Mouse (Mus musculus): ENCODE measurements around the gene Tet2. TPM values are rescaled to one million over a fixed set of nuclear protein-coding genes. Genes with fewer than 3 reads are reported as not detected.

The Tet2 gene
- polyA plus RNA-seq, 1 experiment from 2014 or later: 17.8 TPM

GRCm38 (mm10) chr3:133478987-133479386, 66.0 kb downstream of the Tet2 start:
- Histone ChIP-seq H3K27me3 (no peaks in the 10 kb centered on the region), H3K9me3 (no peaks in the 10 kb centered on the region), H3K4me1 (no peaks in the 10 kb centered on the region), H3K36me3 (peaks cover 36% of the 10 kb centered on the region), H3K4me3 (no peak overlapping the region), H3K9ac (no peak overlapping the region), H3K27ac (no peak overlapping the region), H3K4me2 (no peak overlapping the region)
- no peak for ATAC-seq (ENCODE audit: borderline replicate concordance, extremely low read depth, low FRiP score, low TSS enrichment)
- WGBS: 85% methylated on average over 3 of the region's 3 CpGs

- Histone ChIP-seq H3K27me3 (no peaks in the 10 kb centered on the region), H3K4me2 (no peak overlapping the region), H3K9me3 (no peaks in the 10 kb centered on the region), H3K4me3 (no peak overlapping the region), H3K9ac (no peak overlapping the region), H3K27ac (no peak overlapping the region), H3K36me3 (peaks cover 31% of the 10 kb centered on the region; the same call in 1 of the 2 replicates), H3K4me1 (no peaks in the 10 kb centered on the region)
- 46% methylated on average over 1 of the region's 1 CpGs for WGBS
- no peak for ATAC-seq (ENCODE audit: borderline replicate concordance, extremely low read depth, low FRiP score, low TSS enrichment)
Measured at GRCm38 (mm10) chr3:133473781-133474180, 71.2 kb downstream of the Tet2 start.

DNA sequence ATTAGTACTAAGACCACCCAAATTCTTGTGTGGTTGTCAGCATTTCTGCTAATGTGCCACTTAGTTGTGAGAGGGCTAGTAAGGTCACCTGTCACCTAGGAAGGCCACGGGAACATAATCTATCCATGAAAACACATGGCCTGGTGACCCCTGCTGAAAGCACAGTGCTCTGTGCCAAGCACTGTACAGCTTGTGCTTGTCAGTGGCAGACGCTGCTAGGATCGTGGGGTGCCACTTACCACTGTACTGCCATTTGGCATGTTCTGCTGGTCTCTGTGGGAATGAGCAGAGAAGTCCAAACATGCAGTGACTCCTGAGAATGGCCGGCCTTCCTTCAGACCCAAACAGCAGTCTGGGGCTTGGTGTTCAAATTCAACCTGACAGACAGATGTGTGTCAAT, 73.8 kb downstream of the Tet2 start:
- no peak overlapping the region for H3K4me3 ChIP-seq
- no peak overlapping the region for H3K4me2 ChIP-seq
- H3K9me3 ChIP-seq: no peaks in the 10 kb centered on the region
- peaks cover 53% of the 10 kb centered on the region for H3K36me3 ChIP-seq
- no peaks in the 10 kb centered on the region for H3K27me3 ChIP-seq
- H3K4me1 ChIP-seq: no peaks in the 10 kb centered on the region
- 74% methylated on average over 4 of the region's 4 CpGs for WGBS
- no peak overlapping the region for H3K9ac ChIP-seq
- no peak overlapping the region for H3K27ac ChIP-seq
- no peak for ATAC-seq (ENCODE audit: borderline replicate concordance, extremely low read depth, low FRiP score, low TSS enrichment)

DNA sequence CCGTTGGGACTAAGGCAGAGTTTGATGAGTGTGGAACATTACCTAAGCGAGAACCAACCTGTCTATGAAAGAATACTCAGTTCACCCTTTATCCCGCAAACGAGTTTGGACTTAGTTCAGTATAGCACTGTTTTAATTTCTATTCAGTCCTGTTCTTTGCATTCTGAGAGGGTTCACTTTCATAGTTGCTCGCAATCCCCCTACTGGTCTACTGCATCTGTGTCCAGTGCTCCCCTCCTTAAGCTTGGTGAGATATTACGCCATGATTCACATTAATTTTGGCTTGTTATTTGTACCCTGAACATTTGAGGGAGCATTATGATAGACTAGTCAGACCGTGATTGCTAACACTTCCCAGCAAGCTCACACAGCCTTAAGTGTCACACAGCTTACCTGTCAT, 76.1 kb downstream of the Tet2 start:
- Histone ChIP-seq H3K9me3 (no peaks in the 10 kb centered on the region), H3K36me3 (peaks cover 45% of the 10 kb centered on the region), H3K4me1 (no peaks in the 10 kb centered on the region), H3K4me2 (no peak overlapping the region), H3K4me3 (no peak overlapping the region), H3K9ac (no peak overlapping the region), H3K27ac (no peak overlapping the region), H3K27me3 (no peaks in the 10 kb centered on the region)
- 93% methylated on average over 7 of the region's 7 CpGs for WGBS
- no peak for ATAC-seq (ENCODE audit: borderline replicate concordance, extremely low read depth, low FRiP score, low TSS enrichment)

DNA sequence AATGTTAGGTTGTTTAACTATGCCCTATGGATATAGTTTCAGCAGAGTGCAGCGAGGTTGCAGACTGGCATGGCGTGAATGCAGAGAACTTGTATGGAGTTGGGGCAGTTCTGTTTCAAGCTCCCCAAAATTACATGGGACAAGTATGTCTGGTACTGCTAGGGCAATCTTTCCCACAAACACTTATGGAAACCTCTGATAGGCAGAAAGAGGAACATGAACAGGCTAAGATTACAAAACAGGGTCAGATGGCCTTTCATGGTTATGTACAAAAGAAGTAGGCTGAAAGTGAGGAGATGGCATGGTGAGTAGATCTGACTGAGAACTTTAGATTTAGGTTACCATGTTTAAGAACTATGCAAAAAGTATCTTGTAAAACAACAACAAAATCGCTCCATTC, 81.7 kb downstream of the Tet2 start:
- no peaks in the 10 kb centered on the region for H3K4me1 ChIP-seq
- ATAC-seq (ENCODE audit: borderline replicate concordance, extremely low read depth, low FRiP score, low TSS enrichment): no peak
- no peak overlapping the region for H3K4me3 ChIP-seq
- H3K4me2 ChIP-seq: no peak overlapping the region
- no peak overlapping the region for H3K27ac ChIP-seq
- 96% methylated on average over 3 of the region's 3 CpGs for WGBS
- H3K9ac ChIP-seq: no peak overlapping the region
- peaks cover 30% of the 10 kb centered on the region for H3K36me3 ChIP-seq
- H3K27me3 ChIP-seq: no peaks in the 10 kb centered on the region
- no peaks in the 10 kb centered on the region for H3K9me3 ChIP-seq

- no peak for ATAC-seq (ENCODE audit: borderline replicate concordance, extremely low read depth, low FRiP score, low TSS enrichment)
Measured at GRCm38 (mm10) chr3:133462485-133462884, 82.5 kb downstream of the Tet2 start.

DNA sequence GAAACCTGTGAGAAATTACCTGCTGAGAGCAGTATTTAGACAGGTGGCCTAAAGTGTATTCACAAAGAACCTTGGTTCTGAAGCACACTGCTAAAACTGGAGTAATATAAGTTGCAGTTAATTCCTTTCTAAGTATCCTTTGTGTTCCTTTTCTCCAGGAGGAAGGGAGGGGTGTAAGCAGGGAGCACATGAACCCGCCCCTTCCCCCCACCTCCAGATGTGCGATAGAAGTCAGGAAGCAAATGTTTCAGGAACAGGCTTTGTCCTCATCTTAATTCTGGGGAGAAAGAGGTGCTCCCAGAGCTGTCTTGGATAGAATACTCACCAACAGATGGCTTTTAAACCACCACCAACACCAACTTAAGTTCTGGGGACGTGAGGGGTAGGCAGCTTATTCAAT, 82.9 kb downstream of the Tet2 start:
- no peaks in the 10 kb centered on the region for H3K9me3 ChIP-seq
- ATAC-seq (ENCODE audit: borderline replicate concordance, extremely low read depth, low FRiP score, low TSS enrichment): no peak
- 64% methylated on average over 3 of the region's 3 CpGs for WGBS

More at GRCm38 (mm10) chr3:133462485-133462884, 82.5 kb downstream of the Tet2 start:
- no peaks in the 10 kb centered on the region for H3K9me3 ChIP-seq
- peaks cover 24% of the 10 kb centered on the region for H3K36me3 ChIP-seq
- H3K4me2 ChIP-seq: no peak overlapping the region
- no peaks in the 10 kb centered on the region for H3K4me1 ChIP-seq
- no peak overlapping the region for H3K9ac ChIP-seq
- 84% methylated on average over 6 of the region's 6 CpGs for WGBS
- no peaks in the 10 kb centered on the region for H3K27me3 ChIP-seq
- H3K27ac ChIP-seq: no peak overlapping the region
- H3K4me3 ChIP-seq: no peak overlapping the region

DNA sequence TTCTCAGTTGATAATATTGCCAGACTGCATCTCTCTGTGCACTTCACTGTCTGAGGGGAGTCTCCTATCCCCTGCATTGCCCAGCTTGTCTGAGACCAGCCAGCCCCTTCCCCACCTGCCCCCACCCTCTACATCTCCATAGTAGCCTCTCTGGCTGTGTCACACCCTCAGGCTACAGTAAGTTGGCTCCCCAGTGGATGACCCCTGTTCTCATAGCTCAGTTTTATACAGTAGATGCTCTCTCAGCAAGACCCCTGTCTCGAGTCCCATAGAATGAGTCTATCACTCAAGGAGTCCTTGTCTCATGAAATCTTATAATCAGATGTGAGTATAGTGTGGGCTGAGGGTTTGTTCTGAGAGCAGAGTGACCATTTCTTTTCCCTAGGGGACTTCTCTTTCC, 85.8 kb downstream of the Tet2 start:
- H3K9me3 ChIP-seq: no peaks in the 10 kb centered on the region
- no peak for ATAC-seq (ENCODE audit: borderline replicate concordance, extremely low read depth, low FRiP score, low TSS enrichment)
- no peaks in the 10 kb centered on the region for H3K4me1 ChIP-seq
- H3K27ac ChIP-seq: no peak overlapping the region
- H3K4me2 ChIP-seq: no peak overlapping the region
- H3K27me3 ChIP-seq: no peaks in the 10 kb centered on the region
- 70% methylated on average over 1 of the region's 1 CpGs for WGBS
- no peak overlapping the region for H3K4me3 ChIP-seq
- H3K36me3 ChIP-seq: peaks cover 10% of the 10 kb centered on the region; the same call in 1 of the 2 replicates
- no peak overlapping the region for H3K9ac ChIP-seq

More for the DNA sequence above, 82.9 kb downstream of the Tet2 start:
- Histone ChIP-seq H3K4me1 (no peaks in the 10 kb centered on the region), H3K9ac (no peak overlapping the region), H3K4me2 (no peak overlapping the region), H3K36me3 (peaks cover 20% of the 10 kb centered on the region), H3K27me3 (no peaks in the 10 kb centered on the region), H3K4me3 (no peak overlapping the region), H3K27ac (no peak overlapping the region)

DNA sequence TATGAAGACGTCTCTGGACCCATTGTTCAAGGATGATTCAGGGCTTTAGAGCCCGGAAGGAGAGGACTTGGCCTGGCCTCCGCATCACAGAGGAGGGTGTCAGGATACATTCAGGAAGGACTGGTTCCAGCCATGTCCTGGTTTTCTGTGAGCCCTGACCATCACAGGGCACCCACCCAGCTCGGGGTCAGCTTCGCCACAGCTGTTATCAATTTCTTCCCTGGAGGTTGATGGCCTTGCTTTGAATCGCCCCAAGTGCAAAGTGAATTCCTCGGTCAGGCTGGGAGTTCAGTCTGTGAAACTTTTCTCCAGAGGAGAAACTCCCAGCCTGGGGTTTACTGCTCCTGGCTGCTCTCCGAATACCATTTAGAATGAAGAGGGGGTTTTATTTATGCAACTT, 91.0 kb downstream of the Tet2 start:
- 68% methylated on average over 8 of the region's 8 CpGs for WGBS
- no peak for ATAC-seq (ENCODE audit: borderline replicate concordance, extremely low read depth, low FRiP score, low TSS enrichment)
- Histone ChIP-seq H3K36me3 (no peaks in the 10 kb centered on the region), H3K4me2 (no peak overlapping the region), H3K9me3 (no peaks in the 10 kb centered on the region), H3K27me3 (no peaks in the 10 kb centered on the region), H3K4me3 (no peak overlapping the region), H3K9ac (no peak overlapping the region), H3K27ac (no peak overlapping the region), H3K4me1 (no peaks in the 10 kb centered on the region)

- ATAC-seq (ENCODE audit: borderline replicate concordance, extremely low read depth, low FRiP score, low TSS enrichment): no peak
- H3K4me1 ChIP-seq: no peaks in the 10 kb centered on the region
- H3K9ac ChIP-seq: no peak overlapping the region
- no peaks in the 10 kb centered on the region for H3K36me3 ChIP-seq
- H3K27ac ChIP-seq: no peak overlapping the region
- H3K27me3 ChIP-seq: no peaks in the 10 kb centered on the region
- H3K4me2 ChIP-seq: no peak overlapping the region
- 93% methylated on average over 6 of the region's 6 CpGs for WGBS
- no peak overlapping the region for H3K4me3 ChIP-seq
- H3K9me3 ChIP-seq: no peaks in the 10 kb centered on the region
Measured at GRCm38 (mm10) chr3:133436919-133437320, 108.0 kb downstream of the Tet2 start.

GRCm38 (mm10) chr3:133436279-133436860, 108.6 kb downstream of the Tet2 start:
- H3K27ac ChIP-seq: no peak overlapping the region
- no peak for ATAC-seq (ENCODE audit: borderline replicate concordance, extremely low read depth, low FRiP score, low TSS enrichment)
- no peaks in the 10 kb centered on the region for H3K27me3 ChIP-seq
- H3K4me1 ChIP-seq: no peaks in the 10 kb centered on the region
- H3K4me2 ChIP-seq: no peak overlapping the region
- H3K4me3 ChIP-seq: no peak overlapping the region
- H3K9ac ChIP-seq: no peak overlapping the region
- H3K36me3 ChIP-seq: no peaks in the 10 kb centered on the region
- no peaks in the 10 kb centered on the region for H3K9me3 ChIP-seq
- WGBS: 83% methylated on average over 4 of the region's 4 CpGs

- Histone ChIP-seq H3K36me3 (no peaks in the 10 kb centered on the region), H3K4me2 (no peak overlapping the region), H3K4me3 (no peak overlapping the region), H3K27me3 (no peaks in the 10 kb centered on the region), H3K9me3 (no peaks in the 10 kb centered on the region), H3K27ac (no peak overlapping the region), H3K4me1 (no peaks in the 10 kb centered on the region), H3K9ac (no peak overlapping the region)
- no peak for ATAC-seq (ENCODE audit: borderline replicate concordance, extremely low read depth, low FRiP score, low TSS enrichment)
- 86% methylated on average over 1 of the region's 1 CpGs for WGBS
Measured at GRCm38 (mm10) chr3:133435774-133436148, 109.2 kb downstream of the Tet2 start.

Measured in lung, embryonic 15.5 days (tissue).